Mouse (Mus musculus): ENCODE results near the gene Scp2. TPM values are rescaled to one million over a fixed set of nuclear protein-coding genes. Genes with fewer than 3 reads are reported as not detected.

Gene Scp2
- polyA plus RNA-seq, 1 experiment: 209 TPM

DNA sequence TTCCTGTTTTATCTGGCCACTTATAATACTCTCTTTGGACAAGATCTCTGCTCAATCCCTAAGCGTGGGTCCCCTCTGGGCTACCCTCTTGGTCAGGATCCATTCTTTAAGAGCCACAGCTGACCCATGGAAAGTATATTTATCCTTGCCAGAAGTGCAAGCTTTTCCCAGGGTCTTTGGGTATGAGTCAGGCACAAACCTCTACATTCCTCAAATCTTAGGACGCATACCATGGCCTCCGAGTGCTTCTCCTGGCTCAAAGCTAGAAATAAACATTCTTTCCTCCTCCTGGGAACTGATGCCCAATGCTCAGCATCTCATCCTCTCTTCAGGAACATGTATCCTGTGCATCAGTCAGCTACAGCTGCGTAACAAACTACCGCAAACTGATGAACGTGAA, 149.8 kb downstream of the Scp2 start:
- Histone ChIP-seq H3K27me3 (ENCODE audit: control insufficient read depth, insufficient read depth, low read length) (no peaks in the 10 kb centered on the region), H3K4me3 (ENCODE audit: low read depth, low read length) (no peak overlapping the region), H3K36me3 (ENCODE audit: control insufficient read depth, insufficient read depth, low read length) (no peaks in the 10 kb centered on the region), H3K4me1 (ENCODE audit: control insufficient read depth, insufficient read depth, insufficient read length, low read length) (no peaks in the 10 kb centered on the region), H3K27ac (ENCODE audit: insufficient read depth, low read depth, low read length) (no peak overlapping the region)
- 90% methylated on average over 6 of the region's 6 CpGs for WGBS
- TF ChIP-seq POLR2A (IDR thresholded peaks at IDR 0.05; ENCODE audit: low read depth, low read length): no peak
- no peak for TF ChIP-seq CTCF (IDR thresholded peaks at IDR 0.05; ENCODE audit: extremely low read depth, insufficient read length, insufficient replicate concordance, low read depth, low read length)

Other genes with a start within 250 kb of the Scp2 start
- 130 and 162 TPM in 2 replicates for gene Cpt2, start 221.4 kb downstream of the Scp2 start, polyA plus RNA-seq (2012; rRNA removed)
- 0.11 and 0.16 TPM in 2 replicates for gene Slc1a7, start 176.7 kb downstream of the Scp2 start, polyA plus RNA-seq (2012; rRNA removed)
- gene Podn, start 48.6 kb downstream of the Scp2 start, polyA plus RNA-seq (2012; rRNA removed): 26.7 and 150 TPM in 2 replicates
- gene Echdc2, start 20.4 kb upstream of the Scp2 start, polyA plus RNA-seq (2012; rRNA removed): 31.2 and 33.5 TPM in 2 replicates
- 1.1 and 1.7 TPM in 2 replicates for gene Zyg11a, start 73.0 kb upstream of the Scp2 start, polyA plus RNA-seq (2012; rRNA removed)
- 2.6 and 4.1 TPM in 2 replicates for gene Zyg11b, start 156.1 kb upstream of the Scp2 start, polyA plus RNA-seq (2012; rRNA removed)
- gene Coa7, start 183.1 kb upstream of the Scp2 start, polyA plus RNA-seq (2012; rRNA removed): 7.3 and 11.1 TPM in 2 replicates
- 0.20 TPM in 1 of 2 replicates, not detected in the other for gene Shisal2a, start 238.4 kb upstream of the Scp2 start, polyA plus RNA-seq (2012; rRNA removed)

All from small intestine, adult 2 months (tissue).